Mouse (Mus musculus) MEL (cell line): ENCODE measurements around the gene Pnpla1. TPM values are rescaled to one million over a fixed set of nuclear protein-coding genes. Genes with fewer than 3 reads are reported as not detected.

Source experiments
- DNase-seq: peaks from one replicate; pipeline ENCODE4 v3.0.0; 2011; ENCODE audit warnings: low read depth, low spot score
- H3K27ac ChIP-seq: 2 replicates; pipeline ENCODE4 v1.5.1; 2012; ENCODE audit warnings: low read depth, mild to moderate bottlenecking, control low read depth, low read length, moderate library complexity; ENCODE audit not compliant: control insufficient read depth
- H3K27me3 ChIP-seq, 2 experiments: fragments of 150-350 bp in 1 of 2; sonication (generic) in 1 of 2; 2 replicates each; pipeline ENCODE4 v1.6.1; 2012; ENCODE audit warnings: low read length in 2 of 2, mild to moderate bottlenecking in 2 of 2, improper control_type of control experiment in 1 of 2, moderate library complexity in 1 of 2; ENCODE audit not compliant: insufficient read depth in 2 of 2, control insufficient read depth in 1 of 2
- H3K36me3 ChIP-seq, 2 experiments: 2 replicates each; pipeline ENCODE4 v1.6.1; 2012 to 2014; ENCODE audit warnings: low read length in 2 of 2, improper control_type of control experiment in 1 of 2, inconsistent platforms in 1 of 2, mild to moderate bottlenecking in 1 of 2; ENCODE audit not compliant: insufficient read depth in 2 of 2, control insufficient read depth in 1 of 2
- H3K4me1 ChIP-seq, 2 experiments: fragments of 150-350 bp in 1 of 2; sonication (generic) in 1 of 2; 2 replicates each; pipeline ENCODE4 v1.6.1; 2012; ENCODE audit warnings: low read length in 2 of 2, improper control_type of control experiment in 1 of 2, mild to moderate bottlenecking in 1 of 2; ENCODE audit not compliant: insufficient read depth in 2 of 2, control insufficient read depth in 1 of 2
- H3K4me3 ChIP-seq, 2 experiments: fragments of 150-350 bp in 1 of 2; sonication (generic) in 1 of 2; 2 replicates each; pipeline ENCODE4 v1.5.1; 2012; ENCODE audit warnings: low read depth in 2 of 2, low read length in 2 of 2, mild to moderate bottlenecking in 2 of 2, moderate library complexity in 2 of 2, control low read depth in 1 of 2, improper control_type of control experiment in 1 of 2; ENCODE audit not compliant: control insufficient read depth in 1 of 2, insufficient read depth in 1 of 2
- H3K79me2 ChIP-seq: 2 replicates; pipeline ENCODE4 v1.6.1; 2012; ENCODE audit warnings: mild to moderate bottlenecking, low read length, moderate library complexity; ENCODE audit not compliant: control insufficient read depth, poor library complexity, insufficient read depth
- H3K9ac ChIP-seq: 2 replicates; pipeline ENCODE4 v1.6.1; 2012; ENCODE audit warnings: low read depth, mild to moderate bottlenecking, control low read depth, low read length, moderate library complexity; ENCODE audit not compliant: control insufficient read depth, poor library complexity, severe bottlenecking
- H3K9me3 ChIP-seq: fragments of 150-350 bp; sonication (generic); replicated peaks from 2 replicates; pipeline ENCODE4 v1.6.1; 2012; ENCODE audit warnings: mild to moderate bottlenecking, low read length, improper control_type of control experiment, moderate library complexity; ENCODE audit not compliant: insufficient read depth
- CHD1 ChIP-seq: IDR thresholded peaks from 2 replicates; pipeline ENCODE4 v1.6.1; 2012; ENCODE audit warnings: low read depth, mild to moderate bottlenecking, inconsistent platforms, low read length, improper control_type of control experiment
- CTCF ChIP-seq, 3 experiments: IDR thresholded peaks in 2 of 3; conservative IDR thresholded peaks in 1 of 3; 2 replicates each; pipeline ENCODE4 v1.5.1; 2011 to 2012; ENCODE audit warnings: low read length in 3 of 3, low read depth in 2 of 3, mild to moderate bottlenecking in 2 of 3, improper control_type of control experiment in 1 of 3, inconsistent platforms in 1 of 3, mixed read lengths in 1 of 3, moderate library complexity in 1 of 3; ENCODE audit not compliant: control insufficient read depth in 1 of 3, insufficient read depth in 1 of 3, poor library complexity in 1 of 3, severe bottlenecking in 1 of 3
- ETS1 ChIP-seq: IDR thresholded peaks from 2 replicates; pipeline ENCODE4 v1.6.1; 2012; ENCODE audit warnings: low read depth, mild to moderate bottlenecking, inconsistent platforms, low read length, improper control_type of control experiment, moderate library complexity
- GABPA ChIP-seq: IDR thresholded peaks from 2 replicates; pipeline ENCODE4 v1.6.1; 2012; ENCODE audit warnings: low read depth, mild to moderate bottlenecking, inconsistent platforms, low read length, improper control_type of control experiment, moderate library complexity
- GATA1 ChIP-seq: IDR thresholded peaks from 2 replicates; pipeline ENCODE4 v1.6.1; 2011; ENCODE audit warnings: low read depth, low read length, improper control_type of control experiment
- KAT2A ChIP-seq: conservative IDR thresholded peaks from 2 replicates; pipeline ENCODE4 v1.6.1; 2012; ENCODE audit warnings: low read depth, low read length, improper control_type of control experiment, inconsistent platforms
- MAZ ChIP-seq: IDR thresholded peaks from 2 replicates; pipeline ENCODE4 v1.6.1; 2012; ENCODE audit warnings: low read depth, mild to moderate bottlenecking, inconsistent platforms, low read length, improper control_type of control experiment
- MXI1 ChIP-seq: IDR thresholded peaks from 2 replicates; pipeline ENCODE4 v1.6.1; 2011; ENCODE audit warnings: mild to moderate bottlenecking, low read depth, low read length, improper control_type of control experiment
- NELFE ChIP-seq: IDR thresholded peaks from 2 replicates; pipeline ENCODE4 v1.6.1; 2011; ENCODE audit warnings: low read depth, low read length, improper control_type of control experiment
- NRF1 ChIP-seq: IDR thresholded peaks from 2 replicates; pipeline ENCODE4 v1.6.1; 2014; ENCODE audit warnings: low read depth, mild to moderate bottlenecking, inconsistent platforms, low read length, improper control_type of control experiment, moderate library complexity; ENCODE audit not compliant: poor library complexity, insufficient read depth, severe bottlenecking
- TAL1 ChIP-seq: IDR thresholded peaks from 2 replicates; pipeline ENCODE4 v1.6.1; 2012; ENCODE audit warnings: mild to moderate bottlenecking, inconsistent platforms, low read length, moderate library complexity, mixed read lengths
- UBTF ChIP-seq: IDR thresholded peaks from 2 replicates; pipeline ENCODE4 v1.6.1; 2012; ENCODE audit warnings: low read depth, mild to moderate bottlenecking, inconsistent platforms, low read length, improper control_type of control experiment, moderate library complexity, borderline replicate concordance; ENCODE audit not compliant: insufficient read depth
- USF1 ChIP-seq: IDR thresholded peaks from 2 replicates; pipeline ENCODE4 v1.6.1; 2014; ENCODE audit warnings: low read depth, mild to moderate bottlenecking, inconsistent platforms, low read length, improper control_type of control experiment, moderate library complexity
- USF2 ChIP-seq, 2 experiments: IDR thresholded peaks; 2 replicates each; pipeline ENCODE4 v1.6.1; 2011 to 2012; ENCODE audit warnings: improper control_type of control experiment in 2 of 2, low read length in 2 of 2, borderline replicate concordance in 1 of 2, inconsistent platforms in 1 of 2, low read depth in 1 of 2, mild to moderate bottlenecking in 1 of 2; ENCODE audit not compliant: insufficient read depth in 1 of 2
- ZC3H11A ChIP-seq: IDR thresholded peaks from 2 replicates; pipeline ENCODE4 v1.6.1; 2012; ENCODE audit warnings: low read depth, mild to moderate bottlenecking, inconsistent platforms, low read length, improper control_type of control experiment
- ZNF384 ChIP-seq: IDR thresholded peaks from 2 replicates; pipeline ENCODE4 v1.6.1; 2012; ENCODE audit warnings: low read depth, mild to moderate bottlenecking, inconsistent platforms, low read length, improper control_type of control experiment
- polyA plus RNA-seq, 2 experiments: library from polyadenylated mRNA; stranded (reverse) in 1 of 2; unstranded in 1 of 2; fragments of >175 nt in 1 of 2; fragments of >200 nt in 1 of 2; gene quantifications; 2 replicates each; pipeline versions ENCODE4 v1.2.1 to v1.2.4; 2012; ENCODE audit warnings: low replicate concordance in 2 of 2, low read depth in 1 of 2; ENCODE audit not compliant: insufficient read length in 2 of 2, insufficient read depth in 1 of 2, missing spikeins in 1 of 2
- total RNA-seq: library from RNA; depleted of rRNA; stranded (reverse); fragments of 300-350 nt; gene quantifications from 2 replicates; pipeline ENCODE4 v1.2.3, GENCODE M21; 2012

Gene Pnpla1
- total and polyA plus RNA-seq, 3 experiments = 0.08 to 0.38 TPM; not detected in 1

GRCm38 (mm10) chr17:28831065-28831464, 27.1 kb upstream of the Pnpla1 start:
- TF ChIP-seq UBTF (no peak), ZC3H11A (no peak), ZNF384 (no peak), USF1 (no peak), KAT2A (no peak), NELFE (no peak)
- Histone ChIP-seq H3K9ac (no peak overlapping the region), H3K27me3 (no peaks in the 10 kb centered on the region)

DNA sequence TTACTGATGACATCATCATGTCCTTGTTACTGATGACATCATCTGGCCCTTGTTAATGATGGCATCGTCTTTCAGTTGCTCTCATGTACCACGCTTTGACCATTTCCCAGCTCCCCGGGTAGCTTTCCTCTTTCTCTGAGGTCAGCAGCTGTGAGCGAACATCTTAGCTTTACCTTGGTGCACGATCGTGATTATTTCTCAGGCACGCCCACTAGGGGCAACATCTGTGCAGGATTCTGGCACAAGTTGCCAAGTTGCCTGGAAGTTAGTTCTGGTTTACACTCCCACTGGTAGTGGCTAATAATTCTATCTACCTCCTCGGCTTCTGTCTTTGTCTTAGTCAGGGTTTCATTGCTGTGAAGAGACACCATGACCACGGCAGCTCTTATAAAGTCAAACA, 26.2 kb upstream of the Pnpla1 start:
- no peak for TF ChIP-seq GABPA
- no peak for TF ChIP-seq NRF1
- TF ChIP-seq ETS1 = 0 out of 2 replicates have a peak, but pooled peaks have one; percentile 3
- no peak for TF ChIP-seq GATA1
- TF ChIP-seq MAZ = no peak
- no peak for TF ChIP-seq MXI1
- TF ChIP-seq USF2 (IDR thresholded peaks at IDR 0.05; ENCODE audit: borderline replicate concordance in 1 of 2, insufficient read depth in 1 of 2, low read depth in 1 of 2, low read length in 2 of 2) = no peak
- no peak for TF ChIP-seq UBTF
- TF ChIP-seq TAL1 = no peak
- 0 out of 6 replicates have a peak, but pooled peaks of 1 of the 3 experiments have one; percentile 8 for TF ChIP-seq CTCF (IDR thresholded peaks at IDR 0.05 in 2 of 3, conservative IDR thresholded peaks at IDR 0.05 in 1 of 3; ENCODE audit: control insufficient read depth in 1 of 3, insufficient read depth in 1 of 3, low read depth in 2 of 3, low read length in 3 of 3, poor library complexity in 1 of 3, severe bottlenecking in 1 of 3)
- no peak for TF ChIP-seq CHD1
- no peaks in the 10 kb centered on the region for H3K79me2 ChIP-seq
- no peaks in the 10 kb centered on the region for H3K27me3 ChIP-seq
- H3K27ac ChIP-seq = no peak overlapping the region
- no peak overlapping the region for H3K9ac ChIP-seq
- no peak for DNase-seq
- H3K4me3 ChIP-seq = no peak overlapping the region
- peaks cover 0 to 14% of the 10 kb centered on the region in 2 experiments; a peak in 2 of 4 replicates for H3K36me3 ChIP-seq
- H3K9me3 ChIP-seq = no peaks in the 10 kb centered on the region
- H3K4me1 ChIP-seq = peaks cover 5 to 15% of the 10 kb centered on the region in 2 experiments

More at GRCm38 (mm10) chr17:28831065-28831464, 27.1 kb upstream of the Pnpla1 start:
- no peak for DNase-seq
- Histone ChIP-seq H3K9me3 (no peaks in the 10 kb centered on the region), H3K79me2 (no peaks in the 10 kb centered on the region), H3K4me3 (no peak overlapping the region), H3K4me1 (peaks cover 5 to 15% of the 10 kb centered on the region in 2 experiments), H3K27ac (no peak overlapping the region), H3K36me3 (peaks cover 0 to 14% of the 10 kb centered on the region in 2 experiments; a peak in 2 of 4 replicates)
